Mouse (Mus musculus) liver, postnatal 0 days (tissue): ENCODE data around the gene Cep250.

Experiments used
- CTCF ChIP-seq: sonication (generic); IDR thresholded peaks from 2 replicates; pipeline ENCODE4 v1.5.1; 2016; ENCODE audit warnings: antibody characterized with exemption, low read depth
- EP300 ChIP-seq: IDR thresholded peaks from 2 replicates; pipeline ENCODE4 v1.6.1; 2016; ENCODE audit warnings: antibody characterized with exemption, low read depth, mild to moderate bottlenecking

DNA sequence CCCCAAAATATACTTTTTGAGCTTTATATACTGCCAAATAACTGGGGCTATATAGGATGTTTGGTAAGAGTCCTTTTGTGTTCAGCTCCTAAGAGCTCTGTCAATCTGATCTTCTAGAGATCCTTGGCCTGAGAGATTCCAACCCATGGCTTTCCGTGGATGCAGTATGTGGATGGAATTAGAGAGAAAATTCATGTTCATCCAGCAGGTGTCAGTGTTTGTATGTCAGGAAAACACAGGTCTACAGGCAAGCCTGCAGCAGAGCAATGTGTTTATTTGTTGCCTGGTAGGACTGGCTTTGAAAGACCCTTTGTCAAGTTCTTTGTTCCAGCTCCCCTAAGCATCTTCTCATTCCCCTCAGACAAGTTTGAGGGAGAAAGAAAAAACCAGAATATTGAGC lies 6.7 kb downstream of the Cep250 start:
- TF ChIP-seq EP300: no peak
- peak; percentile 73 for TF ChIP-seq CTCF
